Mouse (Mus musculus): ENCODE data around the gene Fam160a2.

DNA sequence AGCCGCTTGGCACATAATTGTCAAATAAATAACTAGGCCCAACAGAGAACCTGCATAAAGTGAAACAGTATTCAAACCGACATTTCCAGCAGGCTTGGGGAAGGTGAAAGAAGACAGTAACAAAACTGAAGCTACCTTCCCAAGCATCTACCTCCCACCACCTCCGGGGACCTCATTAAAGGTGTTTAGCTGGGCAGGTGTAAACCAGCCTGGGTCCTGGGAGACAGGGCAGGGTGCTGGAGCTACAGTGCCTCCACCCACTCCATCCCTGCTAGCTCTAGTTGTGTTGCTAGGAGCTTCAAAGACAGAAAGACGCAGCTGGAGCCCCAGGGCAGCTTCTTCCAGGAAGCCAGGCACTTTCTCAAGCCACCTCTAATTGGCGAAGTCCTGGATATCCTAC lies 4.4 kb upstream of the Fam160a2 start, which contains the start of gene Cnga4:
- no peak for TF ChIP-seq POLR2A (IDR thresholded peaks at IDR 0.05; ENCODE audit: low read depth, low read length)
- no peak for TF ChIP-seq CTCF (IDR thresholded peaks at IDR 0.05; ENCODE audit: extremely low read depth, insufficient read length, insufficient replicate concordance, low read depth, low read length)

All from small intestine, adult 2 months (tissue).